Mouse (Mus musculus): Measurements from ENCODE around the gene Epo. TPM values are rescaled to one million over a fixed set of nuclear protein-coding genes. Genes with fewer than 3 reads are reported as not detected.
A peak's percentile ranks its signal among the peaks of the same experiment; 100 is the strongest.

The Epo gene
- polyA plus RNA-seq, 1 experiment from 2014 or later = not detected

DNA sequence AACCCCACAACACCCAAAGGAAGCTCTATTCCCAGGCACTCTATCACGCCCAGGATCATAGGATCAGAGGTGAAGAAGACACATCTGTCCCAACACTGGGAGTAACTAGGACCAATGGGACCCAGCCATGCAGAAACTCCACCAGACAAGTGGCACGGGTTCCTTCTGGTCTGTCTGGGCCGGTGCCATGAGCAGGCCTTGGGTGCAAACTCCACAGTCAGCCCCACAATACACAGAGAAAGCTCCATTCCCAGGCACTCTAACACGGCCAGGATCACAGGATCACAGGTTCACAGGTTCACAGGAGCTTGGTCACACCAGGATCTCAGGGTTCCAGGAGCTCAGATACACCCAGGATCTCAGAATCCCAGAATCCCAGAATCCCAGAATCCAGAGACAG is 12.6 kb upstream of the Epo start:
- no peaks in the 10 kb centered on the region for H3K4me1 ChIP-seq (replicated peaks; ENCODE audit: control insufficient read depth, insufficient read depth, low read length)
- no peak overlapping the region for H3K27ac ChIP-seq (ENCODE audit: low read length)
- H3K27me3 ChIP-seq (replicated peaks; ENCODE audit: control insufficient read depth, insufficient read depth, low read length) = no peaks in the 10 kb centered on the region
- H3K36me3 ChIP-seq (ENCODE audit: control insufficient read depth, insufficient read depth) = no peaks in the 10 kb centered on the region
- ATAC-seq = no peak
- no peak overlapping the region for H3K9ac ChIP-seq (replicated peaks; ENCODE audit: low read depth, low read length)
- no peak overlapping the region for H3K4me3 ChIP-seq (replicated peaks; ENCODE audit: low read length)
- H3K9me3 ChIP-seq (ENCODE audit: control insufficient read depth, low read length) = no peaks in the 10 kb centered on the region
- H3K4me2 ChIP-seq (ENCODE audit: low read length) = no peak overlapping the region
- 75% methylated on average over 4 of the region's 4 CpGs for WGBS

DNA sequence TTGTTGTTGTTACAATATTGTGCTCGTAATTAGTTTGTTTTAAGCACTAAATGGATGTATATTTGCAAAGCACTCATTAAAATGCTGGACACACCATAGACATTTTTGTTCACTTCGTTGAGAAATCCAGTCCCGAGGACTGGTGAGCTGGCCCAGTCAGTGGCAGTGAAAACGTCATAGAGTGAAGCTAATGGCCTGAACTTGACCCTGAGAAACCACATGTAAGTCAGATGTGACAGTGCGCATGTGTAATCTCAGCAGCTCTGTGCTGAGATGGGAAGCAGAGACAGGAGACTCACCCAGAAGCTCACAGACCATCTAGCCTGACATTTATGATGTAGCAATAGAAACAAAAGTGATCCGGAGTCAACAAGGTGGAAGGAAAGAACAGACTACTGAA is 11.9 kb upstream of the Epo start:
- Histone ChIP-seq H3K4me2 (ENCODE audit: low read length) (no peak overlapping the region), H3K9ac (replicated peaks; ENCODE audit: low read depth, low read length) (no peak overlapping the region), H3K4me1 (replicated peaks; ENCODE audit: control insufficient read depth, insufficient read depth, low read length) (no peaks in the 10 kb centered on the region; the same call in 1 of the 2 replicates), H3K4me3 (replicated peaks; ENCODE audit: low read length) (no peak overlapping the region), H3K27ac (ENCODE audit: low read length) (no peak overlapping the region), H3K36me3 (ENCODE audit: control insufficient read depth, insufficient read depth) (no peaks in the 10 kb centered on the region), H3K27me3 (replicated peaks; ENCODE audit: control insufficient read depth, insufficient read depth, low read length) (no peaks in the 10 kb centered on the region), H3K9me3 (ENCODE audit: control insufficient read depth, low read length) (no peaks in the 10 kb centered on the region)
- 64% methylated on average over 6 of the region's 6 CpGs for WGBS
- ATAC-seq = no peak

DNA sequence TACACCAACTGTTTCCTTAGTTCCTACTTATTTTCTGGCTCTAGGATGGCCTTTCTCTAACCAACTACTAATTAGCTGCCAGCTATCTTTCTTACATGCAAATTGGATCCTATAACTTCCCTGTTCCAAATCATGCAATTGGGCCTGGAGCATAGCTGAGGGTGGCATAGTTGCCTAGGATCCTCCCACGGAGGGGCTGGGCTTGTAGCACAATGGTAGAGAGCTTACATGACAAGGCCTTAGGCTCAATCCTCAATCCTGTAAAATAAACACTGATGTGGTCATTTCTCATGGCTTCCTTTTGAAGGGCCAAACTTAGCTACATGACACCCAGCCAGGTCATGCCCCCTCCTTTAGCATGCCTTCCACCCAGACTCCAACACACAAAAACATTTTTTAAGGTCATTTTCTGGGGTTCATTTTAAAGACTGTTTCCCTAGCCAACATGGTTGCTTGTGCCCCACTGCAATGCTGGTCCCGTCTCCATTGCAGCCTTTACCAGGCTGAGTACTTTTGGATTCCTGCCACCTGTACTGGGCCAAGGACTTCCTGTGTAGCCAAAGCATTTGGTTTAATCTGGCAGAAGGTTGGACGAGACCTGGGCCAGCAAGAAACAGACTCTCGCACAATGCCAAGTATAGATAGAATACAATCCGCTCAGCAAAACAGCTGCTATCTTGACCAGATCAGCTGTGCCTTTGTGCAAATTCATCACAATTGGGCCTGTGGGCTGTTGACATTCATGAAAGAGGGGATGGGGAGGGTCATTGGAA is 8.9 kb upstream of the Epo start:
- peak; percentile 50; the same call in 1 of the 2 replicates for ATAC-seq
- no peaks in the 10 kb centered on the region for H3K9me3 ChIP-seq (ENCODE audit: control insufficient read depth, low read length)
- peak overlapping the region; percentile 54 for H3K27ac ChIP-seq (ENCODE audit: low read length)
- H3K4me1 ChIP-seq (replicated peaks; ENCODE audit: control insufficient read depth, insufficient read depth, low read length) = peaks cover 9% of the 10 kb centered on the region
- H3K4me2 ChIP-seq (ENCODE audit: low read length) = no peak overlapping the region
- 55% methylated on average over 5 of the region's 5 CpGs for WGBS
- H3K4me3 ChIP-seq (replicated peaks; ENCODE audit: low read length) = no peak overlapping the region
- H3K36me3 ChIP-seq (ENCODE audit: control insufficient read depth, insufficient read depth) = no peaks in the 10 kb centered on the region
- no peaks in the 10 kb centered on the region for H3K27me3 ChIP-seq (replicated peaks; ENCODE audit: control insufficient read depth, insufficient read depth, low read length)
- no peak overlapping the region for H3K9ac ChIP-seq (replicated peaks; ENCODE audit: low read depth, low read length)

DNA sequence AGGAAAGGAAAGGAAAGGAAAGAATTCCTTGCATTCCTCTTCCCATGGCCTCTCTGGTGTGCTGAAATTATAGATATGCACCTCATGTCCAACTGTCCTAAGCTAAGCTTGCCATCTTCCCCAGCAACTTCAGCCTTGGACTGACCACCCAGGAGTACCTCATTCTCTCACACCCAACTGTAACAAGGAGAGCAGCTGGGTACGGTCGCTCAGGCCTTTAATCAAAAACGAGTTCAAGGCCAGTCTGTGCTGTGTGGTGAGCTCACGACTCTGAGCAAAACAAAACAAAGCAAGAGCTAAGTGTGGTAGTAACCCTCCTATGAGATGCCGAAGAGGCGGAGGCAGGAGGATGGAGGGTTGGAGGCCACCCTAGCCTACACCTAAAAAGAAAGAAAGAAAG is 7.9 kb upstream of the Epo start:
- no peak for ATAC-seq
- Histone ChIP-seq H3K27ac (ENCODE audit: low read length) (no peak overlapping the region), H3K27me3 (replicated peaks; ENCODE audit: control insufficient read depth, insufficient read depth, low read length) (no peaks in the 10 kb centered on the region), H3K4me3 (replicated peaks; ENCODE audit: low read length) (no peak overlapping the region), H3K9me3 (ENCODE audit: control insufficient read depth, low read length) (no peaks in the 10 kb centered on the region), H3K4me2 (ENCODE audit: low read length) (no peak overlapping the region), H3K36me3 (ENCODE audit: control insufficient read depth, insufficient read depth) (no peaks in the 10 kb centered on the region), H3K9ac (replicated peaks; ENCODE audit: low read depth, low read length) (no peak overlapping the region), H3K4me1 (replicated peaks; ENCODE audit: control insufficient read depth, insufficient read depth, low read length) (peaks cover 9% of the 10 kb centered on the region)
- 70% methylated on average over 6 of the region's 6 CpGs for WGBS

DNA sequence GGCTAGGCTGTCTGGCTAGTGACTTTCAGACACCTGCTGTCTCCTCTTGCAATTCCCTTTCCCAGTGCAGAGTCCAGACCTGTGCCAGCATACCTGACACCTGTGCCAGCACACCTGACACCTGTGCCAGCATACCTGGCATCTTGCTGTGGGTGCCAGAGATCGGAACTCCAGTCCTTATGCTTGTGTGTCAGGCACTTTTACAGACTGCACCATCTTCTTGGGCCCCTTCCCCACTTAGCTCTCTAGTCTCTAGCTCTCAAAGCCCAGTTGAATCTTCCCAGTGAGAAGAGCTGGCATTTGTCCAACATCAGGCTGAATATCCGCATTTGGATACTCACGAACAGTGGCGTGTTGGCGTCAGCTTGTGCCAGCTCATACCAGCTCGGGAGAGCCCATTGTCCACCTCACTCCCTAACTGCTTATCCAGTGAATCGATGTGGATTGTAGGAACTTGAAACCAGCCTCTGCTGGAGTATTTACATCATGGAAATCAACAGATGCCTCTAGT is 6.3 kb upstream of the Epo start:
- Histone ChIP-seq H3K27ac (ENCODE audit: low read length) (peak overlapping the region; percentile 5), H3K36me3 (ENCODE audit: control insufficient read depth, insufficient read depth) (no peaks in the 10 kb centered on the region), H3K27me3 (replicated peaks; ENCODE audit: control insufficient read depth, insufficient read depth, low read length) (no peaks in the 10 kb centered on the region), H3K4me1 (replicated peaks; ENCODE audit: control insufficient read depth, insufficient read depth, low read length) (peaks cover 9% of the 10 kb centered on the region), H3K4me2 (ENCODE audit: low read length) (no peak overlapping the region), H3K9ac (replicated peaks; ENCODE audit: low read depth, low read length) (no peak overlapping the region), H3K9me3 (ENCODE audit: control insufficient read depth, low read length) (no peaks in the 10 kb centered on the region), H3K4me3 (replicated peaks; ENCODE audit: low read length) (no peak overlapping the region)
- ATAC-seq = peak; percentile 68
- 23% methylated on average over 7 of the region's 7 CpGs for WGBS

DNA sequence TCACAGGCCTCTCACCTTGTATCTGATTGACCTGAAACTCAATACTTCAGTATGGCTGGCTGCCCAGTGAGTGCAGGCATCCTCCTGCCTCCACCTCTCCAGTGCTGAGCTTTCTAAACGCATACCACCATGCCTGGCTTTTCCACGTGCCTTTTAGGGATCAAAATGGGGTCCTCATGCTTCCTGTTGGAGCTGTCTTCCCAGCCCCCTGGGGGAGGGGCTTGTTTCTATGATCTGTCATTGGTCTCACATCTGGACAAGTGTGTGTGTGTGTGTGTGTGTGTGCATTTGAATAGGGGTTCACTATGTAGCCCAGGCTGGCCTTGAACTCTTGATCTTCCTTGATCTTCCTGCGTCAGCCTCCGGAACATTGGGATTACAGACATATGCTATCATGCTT is 4.4 kb upstream of the Epo start:
- H3K36me3 ChIP-seq (ENCODE audit: control insufficient read depth, insufficient read depth) = no peaks in the 10 kb centered on the region
- no peak overlapping the region for H3K4me2 ChIP-seq (ENCODE audit: low read length)
- H3K9me3 ChIP-seq (ENCODE audit: control insufficient read depth, low read length) = no peaks in the 10 kb centered on the region
- 51% methylated on average over 4 of the region's 4 CpGs for WGBS
- peaks cover 9% of the 10 kb centered on the region for H3K4me1 ChIP-seq (replicated peaks; ENCODE audit: control insufficient read depth, insufficient read depth, low read length)
- ATAC-seq = no peak
- H3K9ac ChIP-seq (replicated peaks; ENCODE audit: low read depth, low read length) = no peak overlapping the region
- no peak overlapping the region for H3K4me3 ChIP-seq (replicated peaks; ENCODE audit: low read length)
- no peaks in the 10 kb centered on the region for H3K27me3 ChIP-seq (replicated peaks; ENCODE audit: control insufficient read depth, insufficient read depth, low read length)
- H3K27ac ChIP-seq (ENCODE audit: low read length) = no peak overlapping the region

DNA sequence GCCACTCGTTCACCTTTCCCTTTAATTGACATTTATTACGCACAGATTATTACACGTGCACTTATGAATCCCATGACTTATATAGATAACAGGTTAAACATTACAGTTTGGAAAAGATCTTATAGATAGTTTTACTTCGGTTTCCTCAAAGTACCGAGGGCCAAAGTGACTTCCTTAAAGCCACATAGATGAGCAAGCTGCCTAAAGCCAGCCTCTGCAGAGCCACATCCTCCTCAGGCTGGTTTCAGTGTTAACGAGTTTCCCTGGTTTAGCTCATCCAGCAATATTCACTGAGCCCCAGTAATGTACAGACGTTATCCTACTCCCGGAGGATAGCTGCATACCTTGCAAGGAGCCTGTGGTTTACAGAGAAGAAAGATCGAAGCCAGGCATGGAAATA is 2.3 kb upstream of the Epo start:
- H3K9ac ChIP-seq (replicated peaks; ENCODE audit: low read depth, low read length) = no peak overlapping the region
- ATAC-seq = no peak
- H3K36me3 ChIP-seq (ENCODE audit: control insufficient read depth, insufficient read depth) = no peaks in the 10 kb centered on the region
- no peaks in the 10 kb centered on the region for H3K27me3 ChIP-seq (replicated peaks; ENCODE audit: control insufficient read depth, insufficient read depth, low read length)
- H3K4me2 ChIP-seq (ENCODE audit: low read length) = no peak overlapping the region
- H3K4me1 ChIP-seq (replicated peaks; ENCODE audit: control insufficient read depth, insufficient read depth, low read length) = peaks cover 12% of the 10 kb centered on the region
- H3K27ac ChIP-seq (ENCODE audit: low read length) = no peak overlapping the region
- H3K4me3 ChIP-seq (replicated peaks; ENCODE audit: low read length) = no peak overlapping the region
- H3K9me3 ChIP-seq (ENCODE audit: control insufficient read depth, low read length) = no peaks in the 10 kb centered on the region
- WGBS = 83% methylated on average over 9 of the region's 9 CpGs

DNA sequence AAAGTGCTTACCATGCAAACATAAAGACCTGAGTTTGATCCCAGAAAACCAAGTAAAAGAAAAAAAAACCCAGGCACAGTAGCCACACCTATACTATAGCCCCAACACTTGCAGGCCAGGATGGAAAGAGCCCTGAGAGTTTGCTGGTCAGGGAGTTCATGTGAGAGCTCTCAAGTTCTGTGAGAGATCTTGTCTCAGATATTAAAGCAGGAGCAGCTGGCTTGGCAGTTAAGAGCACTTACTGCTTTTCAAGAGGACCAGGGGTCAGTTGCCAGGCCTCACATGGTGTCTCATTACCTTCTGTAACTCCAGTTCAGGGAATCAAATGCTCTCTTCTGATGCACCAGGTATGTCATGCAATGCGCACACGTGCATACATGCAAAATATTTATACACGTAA is 1.7 kb upstream of the Epo start:
- no peak for ATAC-seq
- H3K4me3 ChIP-seq (replicated peaks; ENCODE audit: low read length) = no peak overlapping the region
- H3K9me3 ChIP-seq (ENCODE audit: control insufficient read depth, low read length) = no peaks in the 10 kb centered on the region
- H3K36me3 ChIP-seq (ENCODE audit: control insufficient read depth, insufficient read depth) = no peaks in the 10 kb centered on the region
- no peak overlapping the region for H3K4me2 ChIP-seq (ENCODE audit: low read length)
- H3K27me3 ChIP-seq (replicated peaks; ENCODE audit: control insufficient read depth, insufficient read depth, low read length) = no peaks in the 10 kb centered on the region
- H3K4me1 ChIP-seq (replicated peaks; ENCODE audit: control insufficient read depth, insufficient read depth, low read length) = peaks cover 16% of the 10 kb centered on the region
- 93% methylated on average over 3 of the region's 3 CpGs for WGBS
- H3K27ac ChIP-seq (ENCODE audit: low read length) = no peak overlapping the region
- no peak overlapping the region for H3K9ac ChIP-seq (replicated peaks; ENCODE audit: low read depth, low read length)

DNA sequence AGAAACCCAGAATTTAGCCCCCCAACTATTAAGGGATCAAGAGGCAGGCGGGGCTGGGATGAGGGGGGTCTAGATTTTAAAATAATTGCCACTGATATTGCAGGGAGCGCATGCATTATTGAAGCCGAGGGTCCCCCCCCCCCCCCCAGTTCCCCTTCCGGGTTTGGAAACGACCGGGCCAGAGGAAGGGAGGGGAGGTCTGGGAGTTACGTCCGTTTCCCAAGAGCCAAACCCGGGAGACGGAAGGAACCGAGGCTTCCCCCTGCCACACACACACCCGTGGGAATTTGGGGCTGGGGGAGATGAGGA is 280 bp downstream of the Epo start:
- H3K9ac ChIP-seq (replicated peaks; ENCODE audit: low read depth, low read length) = peak overlapping the region; percentile 92
- ATAC-seq = no peak; the same call in 1 of the 2 replicates
- H3K4me3 ChIP-seq (replicated peaks; ENCODE audit: low read length) = peak overlapping the region; percentile 81
- peak overlapping the region; percentile 90 for H3K4me2 ChIP-seq (ENCODE audit: low read length)
- peak overlapping the region; percentile 97 for H3K27ac ChIP-seq (ENCODE audit: low read length)
- H3K36me3 ChIP-seq (ENCODE audit: control insufficient read depth, insufficient read depth) = peaks cover 17% of the 10 kb centered on the region
- peaks cover 15% of the 10 kb centered on the region for H3K4me1 ChIP-seq (replicated peaks; ENCODE audit: control insufficient read depth, insufficient read depth, low read length)
- no peaks in the 10 kb centered on the region for H3K9me3 ChIP-seq (ENCODE audit: control insufficient read depth, low read length)
- H3K27me3 ChIP-seq (replicated peaks; ENCODE audit: control insufficient read depth, insufficient read depth, low read length) = no peaks in the 10 kb centered on the region
- WGBS = 0% methylated on average over 11 of the region's 12 CpGs

Measured in forebrain, embryonic 16.5 days (tissue).